Mouse (Mus musculus) testis, adult 2 months (tissue): ENCODE data around the gene Sbk1. TPM values are rescaled to one million over a fixed set of nuclear protein-coding genes. Genes with fewer than 3 reads are reported as not detected.

ENCODE experiments used
- H3K27ac ChIP-seq: fragments of 200-500 bp; 2 replicates; pipeline ENCODE4 v1.5.1; 2012; ENCODE audit warnings: low read depth, low read length; ENCODE audit not compliant: control insufficient read depth, insufficient read depth
- H3K27me3 ChIP-seq: fragments of 200-500 bp; 2 replicates; pipeline ENCODE4 v1.6.1; 2012; ENCODE audit warnings: mild to moderate bottlenecking, low read length, moderate library complexity; ENCODE audit not compliant: control insufficient read depth, insufficient read depth
- H3K36me3 ChIP-seq: fragments of 200-500 bp; 2 replicates; pipeline ENCODE4 v1.6.1; 2012; ENCODE audit warnings: mild to moderate bottlenecking, low read length; ENCODE audit not compliant: control insufficient read depth, insufficient read depth
- H3K4me1 ChIP-seq: fragments of 200-500 bp; 2 replicates; pipeline ENCODE4 v1.6.1; 2012; ENCODE audit warnings: low read length; ENCODE audit not compliant: control insufficient read depth, insufficient read depth
- H3K4me3 ChIP-seq: fragments of 200-500 bp; 2 replicates; pipeline ENCODE4 v1.5.1; 2012; ENCODE audit warnings: low read depth, mild to moderate bottlenecking, low read length, moderate library complexity, mixed read lengths; ENCODE audit not compliant: control insufficient read depth
- CTCF ChIP-seq: fragments of 200-500 bp; IDR thresholded peaks from 2 replicates; pipeline ENCODE4 v1.5.1; 2012; ENCODE audit warnings: low read depth, mild to moderate bottlenecking, inconsistent platforms, low read length, moderate library complexity; ENCODE audit not compliant: control insufficient read depth, insufficient read depth, insufficient replicate concordance
- POLR2A ChIP-seq: fragments of 200-500 bp; IDR thresholded peaks from 2 replicates; pipeline ENCODE4 v1.6.1; 2012; ENCODE audit warnings: low read depth, mild to moderate bottlenecking, inconsistent platforms, low read length, moderate library complexity; ENCODE audit not compliant: control insufficient read depth
- polyA plus RNA-seq: library from polyadenylated mRNA; depleted of rRNA; stranded (reverse); fragments of >200 nt; gene quantifications from 2 replicates; pipeline ENCODE4 v1.2.3, GENCODE M21; 2012; rRNA removed

Gene Sbk1
- polyA plus RNA-seq, 1 experiment: 9.9 TPM

GRCm38 (mm10) chr7:126340896-126341295 is 68.5 kb downstream of the Sbk1 start:
- no peak overlapping the region for H3K4me3 ChIP-seq
- no peaks in the 10 kb centered on the region for H3K4me1 ChIP-seq
- H3K27ac ChIP-seq: no peak overlapping the region
- TF ChIP-seq POLR2A (no peak), CTCF (no peak)
- no peaks in the 10 kb centered on the region for H3K36me3 ChIP-seq
- H3K27me3 ChIP-seq: no peaks in the 10 kb centered on the region

Other genes starting within 250 kb of the Sbk1 start
- gene Gsg1l, start 190.2 kb upstream of the Sbk1 start, polyA plus RNA-seq: 0.52 and 0.72 TPM in 2 replicates
- gene Xpo6, start 72.1 kb upstream of the Sbk1 start, polyA plus RNA-seq: 656 and 695 TPM in 2 replicates
- gene Lat, start 97.0 kb downstream of the Sbk1 start, polyA plus RNA-seq: 0.53 and 0.57 TPM in 2 replicates
- gene Spns1, start 104.8 kb downstream of the Sbk1 start, polyA plus RNA-seq: 30.9 and 44.2 TPM in 2 replicates
- gene Nfatc2ip, start 124.1 kb downstream of the Sbk1 start, polyA plus RNA-seq: 39.4 and 41.3 TPM in 2 replicates
- 1.8 TPM in 2 replicates for gene Cd19, start 142.3 kb downstream of the Sbk1 start, polyA plus RNA-seq
- 17.6 and 17.7 TPM in 2 replicates for gene Rabep2, start 156.1 kb downstream of the Sbk1 start, polyA plus RNA-seq
- gene Atp2a1, start 190.5 kb downstream of the Sbk1 start, polyA plus RNA-seq: 1.5 and 1.6 TPM in 2 replicates
- gene Sh2b1, start 202.8 kb downstream of the Sbk1 start, polyA plus RNA-seq: 39.2 and 41.1 TPM in 2 replicates
- 43.5 and 50.2 TPM in 2 replicates for gene Tufm, start 214.7 kb downstream of the Sbk1 start, polyA plus RNA-seq
- 666 and 681 TPM in 2 replicates for gene Atxn2l, start 230.8 kb downstream of the Sbk1 start, polyA plus RNA-seq